Mouse (Mus musculus) 3134 (cell line): Measurements from ENCODE around the gene Rps15.
"Not testable (repeated sequence)": the region's sequence is repeated elsewhere in the genome, so short reads cannot be mapped to it uniquely, and the experiment has no call there.

ENCODE experiments used
- DNase-seq: peaks from one replicate; pipeline ENCODE4 v3.0.0-alpha.2; 2011; ENCODE audit warnings: low spot score; ENCODE audit not compliant: insufficient read length; ENCODE audit errors: extremely low read depth

The Rps15 gene

GRCm38 (mm10) chr10:80292251-80293146 is at the start of gene Rps15:
Gene Rps15 (plus strand): TSS chr10:80292453.
- peak; percentile 96 for DNase-seq

DNA sequence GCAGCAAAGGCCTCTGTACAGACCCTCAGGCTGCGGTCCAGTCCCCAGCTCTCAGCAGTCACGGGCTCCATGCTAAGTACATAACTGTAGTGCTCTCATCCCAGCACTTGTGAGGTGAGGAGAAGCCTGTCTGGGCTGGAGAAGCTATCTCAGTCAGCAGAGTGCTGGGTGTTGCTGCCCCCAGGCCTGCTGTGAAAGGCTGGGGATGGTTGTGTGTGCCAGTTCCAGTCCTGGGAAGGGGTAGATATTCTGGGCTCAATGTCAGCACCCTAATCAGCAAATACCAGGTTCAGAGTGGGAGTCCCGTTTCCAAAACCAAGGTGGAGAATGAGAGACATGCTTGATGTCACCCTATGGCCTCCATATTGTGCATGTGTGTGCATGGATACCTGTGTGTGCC is 49.6 kb upstream of the Rps15 start:
- DNase-seq = no peak

GRCm38 (mm10) chr10:80244791-80245399 is 47.4 kb upstream of the Rps15 start:
- no peak for DNase-seq

GRCm38 (mm10) chr10:80245600-80245999 is 46.7 kb upstream of the Rps15 start:
- DNase-seq = no peak

- DNase-seq = no peak
Measured at GRCm38 (mm10) chr10:80247849-80248248, 44.4 kb upstream of the Rps15 start.

- DNase-seq = not testable (repeated sequence)
Measured at GRCm38 (mm10) chr10:80248437-80248836, 43.8 kb upstream of the Rps15 start.

GRCm38 (mm10) chr10:80248971-80249640 is 43.1 kb upstream of the Rps15 start, which contains the start of gene Ndufs7:
Gene Ndufs7 (plus strand): TSS chr10:80249121.
- DNase-seq = peak; percentile 94

- no peak for DNase-seq
Measured at GRCm38 (mm10) chr10:80250059-80250458, 42.2 kb upstream of the Rps15 start.

GRCm38 (mm10) chr10:80250573-80250972 is 41.7 kb upstream of the Rps15 start:
- DNase-seq = no peak

- no peak for DNase-seq
Measured at GRCm38 (mm10) chr10:80252011-80252410, 40.2 kb upstream of the Rps15 start.

DNA sequence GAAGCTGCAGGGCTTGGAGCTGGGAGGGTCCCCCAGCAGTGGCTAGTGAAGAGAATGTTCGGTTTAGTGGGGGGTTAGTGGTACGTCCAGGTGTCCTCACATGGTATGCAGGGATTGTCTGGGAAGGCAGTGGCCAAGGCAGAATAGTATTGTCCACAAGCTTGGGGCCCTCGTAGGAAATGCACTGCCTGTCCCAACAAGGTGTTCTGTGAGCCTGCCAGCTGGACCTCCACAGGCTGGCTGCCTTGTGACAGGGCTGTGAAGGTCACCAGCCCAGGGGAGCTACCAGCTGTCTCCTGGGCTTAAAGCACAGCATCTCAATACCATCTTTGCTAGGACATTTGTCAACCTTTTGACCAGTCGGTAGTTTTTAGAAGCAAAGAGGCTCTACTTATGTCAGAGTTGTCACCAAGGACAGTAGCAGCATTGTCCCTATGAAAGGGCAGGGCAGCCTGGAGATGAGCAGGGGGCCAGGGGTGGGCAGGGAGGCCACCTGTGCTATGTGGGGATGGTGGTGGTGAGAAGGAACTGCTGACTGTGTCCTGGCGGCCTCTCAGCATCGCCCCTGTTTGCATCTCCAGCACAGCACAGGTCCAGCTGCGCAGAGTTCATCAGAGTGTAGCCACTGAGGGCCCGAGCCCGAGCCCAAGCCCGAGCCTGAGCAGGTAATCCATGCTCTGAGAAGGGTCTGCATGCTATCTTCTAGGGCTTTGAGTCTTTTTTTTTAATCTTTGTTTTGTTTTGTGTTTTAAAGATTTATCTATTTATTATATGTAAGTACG is 39.6 kb upstream of the Rps15 start:
- no peak for DNase-seq

GRCm38 (mm10) chr10:80253551-80253950 is 38.7 kb upstream of the Rps15 start:
- DNase-seq = no peak

GRCm38 (mm10) chr10:80254331-80255297 is 37.6 kb upstream of the Rps15 start:
- no peak for DNase-seq

- DNase-seq = no peak
Measured at GRCm38 (mm10) chr10:80255881-80256535, 36.2 kb upstream of the Rps15 start.

DNA sequence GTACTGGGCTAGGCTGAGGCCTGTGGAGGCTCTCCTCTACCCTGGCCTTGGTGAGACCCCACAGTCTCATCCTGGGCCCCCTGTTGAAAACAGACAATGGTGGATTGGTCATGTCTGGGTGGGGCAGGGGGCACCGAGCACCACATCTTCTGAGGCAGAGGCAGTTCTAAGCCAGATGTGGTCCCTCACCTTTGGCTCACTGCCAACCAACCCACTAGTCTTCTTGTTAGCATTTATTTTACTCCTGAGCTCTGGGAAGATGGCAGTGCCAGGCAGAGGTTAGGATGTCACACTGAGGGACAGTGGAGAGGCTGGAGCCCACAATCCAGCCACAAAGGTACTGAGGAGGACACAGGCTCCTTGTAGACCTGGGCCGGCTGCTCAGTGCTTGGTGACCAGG is 34.3 kb upstream of the Rps15 start:
- no peak for DNase-seq

- no peak for DNase-seq
Measured at GRCm38 (mm10) chr10:80258752-80259462, 33.3 kb upstream of the Rps15 start.

DNA sequence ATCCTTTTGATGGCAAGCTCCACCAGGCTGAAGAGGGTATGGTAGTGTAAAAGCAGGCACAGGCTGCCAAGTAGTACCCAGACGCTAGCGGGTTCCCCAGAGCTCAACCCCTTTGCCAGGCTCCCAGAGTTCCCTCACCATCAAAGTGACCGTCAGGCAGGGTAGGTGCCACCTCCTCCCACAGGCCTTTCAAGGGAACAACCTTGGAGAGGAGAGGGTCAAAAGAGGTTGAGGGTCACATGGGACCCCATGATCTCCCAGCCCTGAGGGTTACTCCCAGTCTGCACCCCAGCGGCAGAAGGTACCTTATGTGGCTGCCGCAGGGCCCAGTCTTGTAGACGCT is 32.8 kb upstream of the Rps15 start:
- no peak for DNase-seq

- peak; percentile 70 for DNase-seq
Measured at GRCm38 (mm10) chr10:80259861-80260641, 32.2 kb upstream of the Rps15 start.
